Mouse (Mus musculus) stomach, adult 2 months (tissue): ENCODE results near the gene Cpb1. TPM values are rescaled to one million over a fixed set of nuclear protein-coding genes. Genes with fewer than 3 reads are reported as not detected.

Experiments used
- polyA plus RNA-seq: library from polyadenylated mRNA; depleted of rRNA; stranded (reverse); fragments of >200 nt; gene quantifications from 2 replicates; pipeline ENCODE4 v1.2.3, GENCODE M21; 2012; rRNA removed

Gene Cpb1
- polyA plus RNA-seq, result 0.10 and 0.45 TPM in 2 replicates

GRCm38 (mm10) chr3:20275633-20276032, at the start of gene Cpb1:
Gene Cpb1, minus strand, starts transcription at chr3:20275733.

DNA sequence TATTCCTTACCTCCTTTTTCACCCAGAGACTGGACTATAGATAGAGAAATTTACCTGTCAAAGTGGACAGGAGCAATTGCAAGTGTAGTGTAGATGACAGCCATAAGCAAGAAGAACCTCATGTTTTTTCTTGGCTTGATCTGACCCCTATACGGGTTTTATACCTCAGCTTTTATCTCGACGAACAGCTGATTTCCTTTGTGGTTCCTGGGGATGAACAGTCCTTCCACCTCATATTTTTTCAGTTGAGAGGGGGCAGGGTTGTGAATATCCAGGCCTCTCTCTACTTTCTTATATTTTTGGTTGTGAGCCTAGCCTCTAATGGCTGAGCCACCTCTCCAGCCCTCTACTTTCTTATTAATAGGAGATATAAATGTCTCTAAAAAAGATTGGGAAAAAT, 33.5 kb downstream of the Cpb1 start, which contains the start of gene Cpa3:
Gene Cpa3 (minus strand): TSS at position 132 of the 400 bp plus-strand sequence.

Other genes starting within 250 kb of the Cpb1 start
- gene Hps3, start 240.4 kb downstream of the Cpb1 start, polyA plus RNA-seq, result 5.6 and 17.6 TPM in 2 replicates
- 0.29 and 0.92 TPM in 2 replicates for gene Hltf, start 217.9 kb downstream of the Cpb1 start, polyA plus RNA-seq
- gene Gyg, start 120.4 kb downstream of the Cpb1 start, polyA plus RNA-seq, result 4.5 and 5.2 TPM in 2 replicates
- 0.23 and 0.34 TPM in 2 replicates for gene Cpa3, start 33.6 kb downstream of the Cpb1 start, polyA plus RNA-seq
- gene Agtr1b, start 91.4 kb upstream of the Cpb1 start, polyA plus RNA-seq, result 0.18 and 0.39 TPM in 2 replicates